Mouse (Mus musculus): Measurements from ENCODE around the gene Auts2. TPM values are rescaled to one million over a fixed set of nuclear protein-coding genes. Genes with fewer than 3 reads are reported as not detected.

The Auts2 gene
- polyA plus RNA-seq, 1 experiment from 2014 or later, result 1.0 TPM

DNA sequence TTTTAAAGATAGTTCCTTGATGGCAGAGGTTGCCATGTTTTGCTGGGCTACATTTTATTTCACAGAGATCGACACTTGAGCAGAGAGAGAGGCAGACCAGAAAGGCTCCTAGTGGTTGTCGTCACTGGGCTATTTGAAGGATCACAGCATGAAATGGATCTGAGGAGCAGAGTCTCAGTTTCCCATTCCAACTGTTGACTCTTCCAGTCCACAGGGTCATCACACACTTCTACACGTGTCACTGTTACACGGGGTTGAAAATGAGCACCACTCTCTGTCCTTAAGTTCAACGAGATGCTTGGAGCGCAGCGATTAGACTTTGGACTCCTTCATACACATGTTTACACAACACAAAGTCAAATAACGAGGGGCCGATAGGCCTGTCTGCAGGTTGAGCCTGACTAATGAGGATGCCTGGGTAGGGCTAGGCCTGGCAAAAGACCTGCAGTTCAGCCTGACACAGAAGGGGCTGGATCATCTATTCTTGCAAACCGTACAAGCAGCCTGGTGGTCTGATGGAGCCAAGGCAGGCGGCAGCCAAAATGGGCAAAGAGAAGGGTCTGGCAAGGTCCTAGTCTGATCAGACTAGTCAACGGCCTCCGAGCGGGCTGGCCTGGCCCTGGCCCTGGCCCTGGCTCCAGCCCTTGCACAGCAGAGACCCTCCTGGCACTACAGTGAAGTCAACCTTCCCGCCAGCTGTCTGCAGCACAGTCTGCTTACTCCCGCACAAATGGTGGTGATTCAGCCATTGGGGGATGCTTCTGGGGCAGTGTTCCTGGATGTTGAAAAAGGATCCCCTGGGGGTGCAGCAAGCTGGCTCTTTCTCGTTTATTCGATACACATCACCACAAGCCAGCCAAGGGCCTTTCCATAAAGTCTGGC, 969.6 kb downstream of the Auts2 start:
- 77% methylated on average over 18 of the region's 18 CpGs for WGBS (ENCODE audit: insufficient replicate concordance)
- peak; percentile 76 for ATAC-seq
- H3K27ac ChIP-seq (ENCODE audit: low read depth), result no peak overlapping the region

GRCm38 (mm10) chr5:131566032-131566431, 977.1 kb downstream of the Auts2 start:
- ATAC-seq, result no peak
- no peak for TF ChIP-seq CTCF (IDR thresholded peaks at IDR 0.05; ENCODE audit: low read depth)
- no peak for TF ChIP-seq EP300 (IDR thresholded peaks at IDR 0.05; ENCODE audit: low read depth)
- Histone ChIP-seq H3K36me3 (replicated peaks; ENCODE audit: insufficient read depth, low read length) (no peaks in the 10 kb centered on the region), H3K9me3 (ENCODE audit: low read length) (no peaks in the 10 kb centered on the region), H3K27me3 (ENCODE audit: insufficient read depth, low read length) (no peaks in the 10 kb centered on the region), H3K4me3 (ENCODE audit: low read depth, low read length) (no peak overlapping the region), H3K4me1 (ENCODE audit: insufficient read depth) (no peaks in the 10 kb centered on the region), H3K4me2 (ENCODE audit: low read depth, low read length) (no peak overlapping the region), H3K27ac (ENCODE audit: low read depth) (no peak overlapping the region), H3K9ac (replicated peaks) (no peak overlapping the region)
- DNase-seq, result no peak
- WGBS (ENCODE audit: insufficient replicate concordance), result 71% methylated on average over 6 of the region's 6 CpGs

More for the DNA sequence above, 969.6 kb downstream of the Auts2 start:
- Histone ChIP-seq H3K9ac (replicated peaks) (no peak overlapping the region), H3K27me3 (ENCODE audit: insufficient read depth, low read length) (no peaks in the 10 kb centered on the region), H3K4me2 (ENCODE audit: low read depth, low read length) (no peak overlapping the region), H3K4me1 (ENCODE audit: insufficient read depth) (no peaks in the 10 kb centered on the region; the same call in 1 of the 2 replicates), H3K9me3 (ENCODE audit: low read length) (no peaks in the 10 kb centered on the region), H3K4me3 (ENCODE audit: low read depth, low read length) (no peak overlapping the region), H3K36me3 (replicated peaks; ENCODE audit: insufficient read depth, low read length) (no peaks in the 10 kb centered on the region)
- no peak for DNase-seq
- TF ChIP-seq CTCF (IDR thresholded peaks at IDR 0.05; ENCODE audit: low read depth), result no peak
- no peak for TF ChIP-seq EP300 (IDR thresholded peaks at IDR 0.05; ENCODE audit: low read depth)

DNA sequence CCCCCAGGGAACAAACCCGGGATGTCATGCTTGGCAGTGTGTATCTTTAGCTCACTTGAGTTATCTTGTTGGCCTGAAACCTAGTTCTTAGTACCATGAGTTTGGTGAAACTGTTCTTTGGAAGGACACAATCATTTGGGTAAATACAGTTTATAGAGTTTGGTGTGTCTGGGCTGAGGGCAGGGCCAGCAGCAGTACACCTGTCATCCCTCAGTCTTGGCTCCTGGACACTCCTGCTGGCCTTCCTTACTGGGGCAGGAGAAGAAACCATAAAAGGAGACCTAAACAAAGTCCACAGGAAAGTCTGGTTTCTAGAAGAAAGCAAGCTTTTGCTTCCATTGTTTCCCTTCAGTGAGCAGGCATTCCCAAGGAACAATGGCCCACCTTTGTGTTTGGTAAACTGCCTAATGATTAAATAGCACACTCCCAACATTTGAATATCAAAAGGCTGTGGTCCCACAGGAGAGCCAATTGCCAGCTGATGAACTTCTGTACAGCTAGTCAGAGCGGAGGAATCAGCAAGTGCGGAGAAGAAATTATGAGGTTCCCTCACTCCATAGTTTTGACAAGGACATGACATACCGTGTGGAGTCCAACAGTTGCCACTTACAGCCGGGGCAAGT, 979.4 kb downstream of the Auts2 start:
- Histone ChIP-seq H3K27ac (ENCODE audit: low read depth) (no peak overlapping the region), H3K4me2 (ENCODE audit: low read depth, low read length) (no peak overlapping the region), H3K4me1 (ENCODE audit: insufficient read depth) (no peaks in the 10 kb centered on the region), H3K9me3 (ENCODE audit: low read length) (no peaks in the 10 kb centered on the region), H3K9ac (replicated peaks) (no peak overlapping the region), H3K36me3 (replicated peaks; ENCODE audit: insufficient read depth, low read length) (no peaks in the 10 kb centered on the region), H3K4me3 (ENCODE audit: low read depth, low read length) (no peak overlapping the region), H3K27me3 (ENCODE audit: insufficient read depth, low read length) (no peaks in the 10 kb centered on the region)
- TF ChIP-seq CTCF (IDR thresholded peaks at IDR 0.05; ENCODE audit: low read depth) (no peak), EP300 (IDR thresholded peaks at IDR 0.05; ENCODE audit: low read depth) (no peak)
- ATAC-seq (no peak), DNase-seq (no peak)
- 83% methylated on average over 5 of the region's 5 CpGs for WGBS (ENCODE audit: insufficient replicate concordance)

DNA sequence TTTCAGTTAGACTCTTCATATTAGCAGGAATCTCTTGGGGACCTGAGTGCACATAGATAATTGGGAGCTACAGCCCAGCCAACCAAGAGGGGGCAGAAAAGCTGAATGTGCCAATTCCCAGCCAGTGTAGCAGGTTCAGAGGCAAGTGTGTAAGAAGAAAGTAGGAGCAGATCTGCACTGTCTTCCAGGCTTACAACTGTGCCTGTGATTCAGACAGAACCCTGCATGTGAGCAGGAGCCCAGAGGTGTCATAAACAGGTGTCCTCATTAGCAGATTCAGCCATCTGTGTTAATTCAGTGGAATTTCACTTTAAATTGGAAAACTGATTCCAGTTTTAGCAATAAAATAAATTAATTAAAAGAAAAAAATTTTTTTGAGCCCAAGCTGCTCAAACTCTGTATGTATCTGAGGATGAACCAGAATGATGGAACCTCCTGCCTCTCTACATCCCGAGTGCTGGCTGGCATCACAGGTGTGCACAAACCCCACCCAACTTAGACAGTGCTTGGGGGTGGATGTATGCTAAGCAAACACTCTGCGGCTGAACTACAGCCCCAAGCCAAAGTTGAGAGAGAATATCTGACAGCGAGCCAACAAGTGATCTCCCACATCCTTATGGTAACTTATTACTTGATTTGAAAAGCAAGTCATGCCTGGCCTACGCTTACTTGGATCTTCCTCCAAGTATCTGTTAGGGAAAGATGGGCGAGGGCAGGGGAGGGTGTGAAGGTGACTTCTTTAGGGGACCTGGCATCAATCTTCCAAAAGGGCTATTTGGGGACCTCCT, 982.2 kb downstream of the Auts2 start:
- Histone ChIP-seq H3K9me3 (ENCODE audit: low read length) (no peaks in the 10 kb centered on the region), H3K27ac (ENCODE audit: low read depth) (no peak overlapping the region), H3K27me3 (ENCODE audit: insufficient read depth, low read length) (no peaks in the 10 kb centered on the region), H3K36me3 (replicated peaks; ENCODE audit: insufficient read depth, low read length) (no peaks in the 10 kb centered on the region), H3K9ac (replicated peaks) (no peak overlapping the region), H3K4me2 (ENCODE audit: low read depth, low read length) (no peak overlapping the region), H3K4me1 (ENCODE audit: insufficient read depth) (no peaks in the 10 kb centered on the region), H3K4me3 (ENCODE audit: low read depth, low read length) (no peak overlapping the region)
- ATAC-seq (no peak), DNase-seq (no peak)
- TF ChIP-seq EP300 (IDR thresholded peaks at IDR 0.05; ENCODE audit: low read depth) (no peak), CTCF (IDR thresholded peaks at IDR 0.05; ENCODE audit: low read depth) (no peak)
- 59% methylated on average over 5 of the region's 5 CpGs for WGBS (ENCODE audit: insufficient replicate concordance)

DNA sequence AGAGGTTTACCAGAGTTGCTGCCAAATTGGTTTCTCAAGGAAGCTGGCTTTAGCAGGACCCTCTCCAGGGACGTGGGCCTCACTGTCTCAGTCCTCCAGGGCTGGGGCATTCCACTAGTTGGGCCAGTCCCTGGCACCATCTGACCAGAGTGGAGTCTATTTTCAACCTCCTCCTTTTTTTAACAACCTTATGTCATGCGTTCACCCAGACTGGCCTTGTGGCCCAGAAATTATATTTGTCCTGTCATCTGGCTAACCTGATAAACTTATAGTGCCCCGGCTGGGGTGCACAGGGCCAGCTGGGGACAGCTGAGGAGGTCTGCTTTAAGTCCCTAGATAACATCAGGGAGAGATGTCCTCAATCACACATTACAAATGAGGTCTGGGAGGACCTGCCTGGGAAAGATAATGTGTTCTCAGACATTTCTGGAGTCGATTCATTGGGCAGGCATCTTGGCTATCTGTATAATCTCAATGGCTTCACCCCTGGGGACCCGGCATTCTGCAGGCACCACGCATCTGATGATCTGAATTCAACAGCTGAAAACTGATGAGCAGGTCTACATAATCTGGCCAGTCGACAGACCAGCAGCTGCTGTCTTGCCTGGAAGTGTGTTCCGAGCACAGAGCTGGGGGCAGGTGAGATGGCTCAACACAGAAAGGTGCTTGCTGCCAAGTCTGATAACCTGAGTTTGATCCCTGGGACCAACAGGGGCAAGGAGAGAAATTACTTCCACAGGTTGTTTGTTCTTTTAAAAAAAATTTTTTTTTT, 984.6 kb downstream of the Auts2 start:
- DNase-seq (no peak), ATAC-seq (no peak)
- Histone ChIP-seq H3K4me1 (ENCODE audit: insufficient read depth) (no peaks in the 10 kb centered on the region), H3K4me2 (ENCODE audit: low read depth, low read length) (no peak overlapping the region), H3K9ac (replicated peaks) (no peak overlapping the region), H3K27ac (ENCODE audit: low read depth) (no peak overlapping the region), H3K4me3 (ENCODE audit: low read depth, low read length) (no peak overlapping the region), H3K9me3 (ENCODE audit: low read length) (no peaks in the 10 kb centered on the region), H3K36me3 (replicated peaks; ENCODE audit: insufficient read depth, low read length) (no peaks in the 10 kb centered on the region), H3K27me3 (ENCODE audit: insufficient read depth, low read length) (no peaks in the 10 kb centered on the region)
- WGBS (ENCODE audit: insufficient replicate concordance), result 49% methylated on average over 8 of the region's 8 CpGs
- TF ChIP-seq CTCF (IDR thresholded peaks at IDR 0.05; ENCODE audit: low read depth) (no peak), EP300 (IDR thresholded peaks at IDR 0.05; ENCODE audit: low read depth) (no peak)
